In genomic region chr5:18502831-18503230, GRCm38 (mm10) we compare ENCODE assay signal across 11 mouse cellular contexts.
A peak's percentile ranks its signal among the peaks of the same experiment; 100 is the strongest.
DNase-seq lines count a peak whose midpoint lies in the region; ATAC-seq and TF ChIP-seq lines count a peak whose summit lies in the region.
"Had no signal": no experiment of that assay in that cellular context is flagged by ENCODE, and none has a peak within 500 bp of the region (broad histone marks: within the 10 kb centered on the region; RNA-seq: fewer than 3 reads in every experiment).

No protein-coding gene starts in this region.

- no peak for DNase-seq in heart, postnatal 0 days (ENCODE audit: low spot score)
- DNase-seq in heart, adult 8-10 months (ENCODE audit: low spot score), result no peak
- peak; percentile 4 for DNase-seq in urinary bladder, postnatal 25 days (ENCODE audit: low spot score)
- DNase-seq in urinary bladder, postnatal 4 days (ENCODE audit: low spot score in 2 of 2), result no peak
- DNase-seq in adrenal gland, postnatal 25 days, result no peak
- DNase-seq in heart, postnatal 36 days, result no peak
- DNase-seq in right cerebral cortex, adult 2 months (ENCODE audit: low spot score in 2 of 2), result no peak
- DNase-seq: cerebellum, postnatal 36 days; gastrocnemius, adult 2 months had no signal

- peak; percentile 4; the same call in 1 of the 2 replicates for TF ChIP-seq CTCF in heart, postnatal 0 days (IDR thresholded peaks at IDR 0.05; ENCODE audit: low read depth)

- intact Hi-C loops in heart, postnatal 36 days (cut with DNase I), result no loop called here

- no peak for ATAC-seq in heart, postnatal 0 days (ENCODE audit: insufficient read depth, low read depth)
- ATAC-seq in kidney, embryonic 16.5 days (ENCODE audit: low FRiP score, low TSS enrichment), result peak; percentile 71; the same call in 1 of the 2 replicates

- H3K9ac ChIP-seq in heart, postnatal 0 days (replicated peaks; ENCODE audit: low read depth, low read length), result no peak overlapping the region
- no peak overlapping the region for H3K9ac ChIP-seq in kidney, embryonic 16.5 days (replicated peaks; ENCODE audit: low read length)
- H3K9ac ChIP-seq: hindbrain, embryonic 14.5 days had no signal

- no peaks in the 10 kb centered on the region for H3K36me3 ChIP-seq in heart, postnatal 0 days (replicated peaks; ENCODE audit: control insufficient read depth, insufficient read depth, low read length)
- H3K36me3 ChIP-seq in kidney, embryonic 16.5 days (ENCODE audit: insufficient read depth, low read length), result no peaks in the 10 kb centered on the region

- no peak overlapping the region for H3K4me2 ChIP-seq in heart, postnatal 0 days (ENCODE audit: low read depth, low read length)
- H3K4me2 ChIP-seq in kidney, embryonic 16.5 days (replicated peaks; ENCODE audit: low read depth, low read length), result no peak overlapping the region
- H3K4me2 ChIP-seq: hindbrain, embryonic 14.5 days had no signal

- no peak overlapping the region for H3K4me3 ChIP-seq in heart, postnatal 0 days (ENCODE audit: low read depth, low read length)
- H3K4me3 ChIP-seq in kidney, embryonic 16.5 days (ENCODE audit: low read length), result no peak overlapping the region
- H3K4me3 ChIP-seq: gastrocnemius, adult 2 months had no signal

- no peaks in the 10 kb centered on the region for H3K9me3 ChIP-seq in heart, postnatal 0 days (replicated peaks; ENCODE audit: control insufficient read depth, low read length)
- H3K9me3 ChIP-seq in kidney, embryonic 16.5 days (ENCODE audit: low read length), result no peaks in the 10 kb centered on the region

- H3K27ac ChIP-seq in heart, postnatal 0 days (ENCODE audit: low read depth), result no peak overlapping the region
- no peak overlapping the region for H3K27ac ChIP-seq in kidney, embryonic 16.5 days (ENCODE audit: low read length)
- H3K27ac ChIP-seq: gastrocnemius, adult 2 months; hindbrain, embryonic 14.5 days had no signal

- H3K4me1 ChIP-seq in heart, postnatal 0 days (ENCODE audit: control insufficient read depth, insufficient read depth), result no peaks in the 10 kb centered on the region
- no peaks in the 10 kb centered on the region for H3K4me1 ChIP-seq in kidney, embryonic 16.5 days (ENCODE audit: insufficient read depth, low read length)

- H3K27me3 ChIP-seq in heart, postnatal 0 days (ENCODE audit: control insufficient read depth, insufficient read depth, low read length), result no peaks in the 10 kb centered on the region
- no peaks in the 10 kb centered on the region for H3K27me3 ChIP-seq in kidney, embryonic 16.5 days (ENCODE audit: insufficient read depth, low read length)

- TF ChIP-seq EP300 in heart, postnatal 0 days (IDR thresholded peaks at IDR 0.05; ENCODE audit: low read depth), result no peak

- 19% methylated on average over 12 of the region's 12 CpGs for WGBS in heart, postnatal 0 days
- 15% methylated on average over 12 of the region's 12 CpGs for WGBS in kidney, embryonic 16.5 days
